Mouse (Mus musculus) cerebellum, adult 8-10 months (tissue): ENCODE measurements around the gene Serpinb9f.
"Not testable (repeated sequence)": the region's sequence is repeated elsewhere in the genome, so short reads cannot be mapped to it uniquely, and the experiment has no call there.

Experiments
- DNase-seq: peaks from one replicate; pipeline ENCODE4 v3.0.0; 2022

Gene Serpinb9f

DNA sequence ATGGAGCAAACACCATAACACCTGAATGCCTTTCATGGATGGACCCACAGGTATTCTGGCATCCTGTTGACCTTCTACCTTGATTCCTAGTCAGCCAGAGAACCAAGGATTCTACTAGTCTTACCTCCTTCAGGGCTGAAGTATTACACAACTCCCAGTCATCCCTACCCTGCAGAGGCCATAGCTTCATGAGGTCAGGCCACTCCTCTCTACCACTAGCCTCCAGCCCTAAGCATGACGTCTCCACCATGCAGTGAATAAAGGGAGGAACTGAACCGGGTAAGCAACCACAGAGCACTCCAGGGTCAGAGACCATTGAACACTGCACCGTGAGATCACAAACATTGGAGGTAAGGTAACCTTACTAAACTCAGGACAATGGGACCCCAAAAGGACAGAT lies at the start of gene Serpinb9f:
TSS of gene Serpinb9f (plus strand) at position 301 of the 400 bp plus-strand sequence.
- not testable (repeated sequence) for DNase-seq

DNA sequence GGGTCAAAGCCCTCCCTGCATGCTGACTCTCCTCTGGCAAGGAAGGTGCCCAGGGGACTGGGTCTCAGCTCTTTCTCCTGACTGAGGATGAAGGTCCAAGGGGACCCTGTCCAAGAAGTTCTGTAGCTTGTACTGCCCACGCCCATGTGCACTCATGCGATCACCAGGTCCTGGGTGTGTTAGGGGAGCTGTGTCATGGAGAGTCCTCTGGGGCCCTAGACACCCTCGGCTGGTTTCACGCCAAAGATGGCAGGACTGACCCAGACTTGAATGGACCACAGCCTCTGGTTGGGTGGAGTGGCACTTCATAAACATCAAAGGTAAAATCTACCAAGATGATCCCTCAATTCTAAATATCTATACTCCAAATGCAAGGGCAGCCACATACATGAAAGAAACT lies 15.2 kb upstream of the Serpinb9f start:
- DNase-seq = not testable (repeated sequence)

DNA sequence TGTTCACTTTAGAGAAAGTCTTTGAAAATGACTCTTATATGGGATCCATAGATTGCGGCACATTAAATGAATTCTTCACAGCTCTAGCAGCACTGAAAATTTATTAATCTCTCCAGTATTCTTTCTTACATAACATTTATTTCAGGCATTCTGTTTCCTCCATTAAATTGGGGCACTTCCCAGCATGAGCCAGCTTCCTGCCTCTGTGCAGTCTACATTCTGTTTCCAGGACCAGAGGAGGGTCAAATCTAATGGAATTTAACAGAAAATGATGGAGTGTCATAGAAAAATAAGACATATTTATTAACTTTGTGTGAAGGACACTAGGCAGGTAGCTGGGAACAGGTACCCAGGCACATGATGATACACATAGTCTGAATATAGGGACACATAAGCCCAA lies 32.8 kb downstream of the Serpinb9f start:
- DNase-seq = not testable (repeated sequence)
